Mouse (Mus musculus): ENCODE results near the gene Arhgap33.

DNA sequence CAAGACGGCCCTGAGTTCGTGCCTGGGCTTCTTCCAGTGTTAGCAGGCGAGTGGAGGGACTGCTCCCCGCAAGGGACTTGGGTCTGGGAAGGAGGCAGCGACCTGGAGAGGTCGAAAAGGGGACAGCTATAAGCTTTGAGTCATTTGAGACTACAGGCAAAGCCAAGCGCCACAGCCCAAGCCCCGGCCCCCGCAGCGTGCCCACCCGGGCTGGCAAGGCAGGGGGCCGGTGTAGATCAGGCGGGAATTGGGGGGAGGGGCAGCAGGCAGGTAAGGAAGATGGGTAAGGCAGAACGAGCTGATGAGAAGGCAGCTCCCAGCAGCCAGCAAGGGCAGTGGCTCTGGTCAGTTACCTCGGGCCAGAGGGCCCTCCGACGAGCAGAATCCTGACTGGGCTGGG lies 8.5 kb downstream of the Arhgap33 start:
- TF ChIP-seq POLR2A (IDR thresholded peaks at IDR 0.05; ENCODE audit: borderline replicate concordance, extremely low read depth, low read depth, low read length) (no peak), CTCF (IDR thresholded peaks at IDR 0.05; ENCODE audit: insufficient read depth, low read length) (no peak)
